Mouse (Mus musculus) liver, embryonic 14.5 days (tissue): Measurements from ENCODE around the gene Bmp7.

Source experiments
- CTCF ChIP-seq: IDR thresholded peaks from 2 replicates; pipeline ENCODE4 v1.5.1; 2016; ENCODE audit warnings: antibody characterized with exemption, low read depth, control low read depth
- EP300 ChIP-seq: IDR thresholded peaks from 2 replicates; pipeline ENCODE4 v1.6.1; 2016; ENCODE audit warnings: antibody characterized with exemption, low read depth

DNA sequence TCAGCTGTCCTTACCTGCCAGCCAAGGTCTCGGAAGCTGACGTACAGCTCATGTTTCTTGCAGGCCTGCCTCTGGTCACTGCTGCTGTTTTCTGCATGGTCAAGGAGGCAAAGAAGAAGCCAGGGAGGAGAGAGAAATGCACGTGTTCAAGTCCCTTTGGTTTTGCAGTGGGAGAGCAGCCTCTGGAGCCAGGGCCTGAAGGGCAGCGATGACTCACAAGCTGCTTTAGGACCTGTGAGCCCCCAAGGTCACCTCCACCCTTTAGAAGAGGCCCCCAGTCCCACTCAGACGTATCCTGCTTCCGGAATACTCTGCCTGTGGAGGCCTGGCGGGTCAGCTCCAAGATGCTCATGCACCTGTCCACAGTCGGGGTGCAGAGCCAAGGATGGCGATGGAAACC, 64.9 kb downstream of the Bmp7 start:
- TF ChIP-seq CTCF (no peak), EP300 (no peak)
